Mouse (Mus musculus): Measurements from ENCODE around the gene Hist2h4. TPM values are rescaled to one million over a fixed set of nuclear protein-coding genes. Genes with fewer than 3 reads are reported as not detected.
"Not testable (repeated sequence)": the region's sequence is repeated elsewhere in the genome, so short reads cannot be mapped to it uniquely, and the experiment has no call there.

Hist2h4 gene
- polyA plus RNA-seq, 1 experiment = 101 TPM

- peaks cover 19% of the 10 kb centered on the region for H3K4me1 ChIP-seq (replicated peaks; ENCODE audit: control insufficient read depth, insufficient read depth, low read length)
- H3K4me3 ChIP-seq (ENCODE audit: control insufficient read depth, insufficient read depth, low read length) = no peak overlapping the region
- H3K27ac ChIP-seq (ENCODE audit: control insufficient read depth, insufficient read depth, low read length) = no peak overlapping the region
- H3K27me3 ChIP-seq (ENCODE audit: control insufficient read depth, insufficient read depth, low read length) = no peaks in the 10 kb centered on the region
- no peak for DNase-seq
- no peaks in the 10 kb centered on the region for H3K36me3 ChIP-seq (ENCODE audit: control insufficient read depth, insufficient read depth, low read length)
- 82% methylated on average over 2 of the region's 2 CpGs for WGBS
- TF ChIP-seq POLR2A (IDR thresholded peaks at IDR 0.05; ENCODE audit: control insufficient read depth, extremely low read depth, insufficient read depth, low read length, poor library complexity) = no peak
- no peak for TF ChIP-seq CTCF (IDR thresholded peaks at IDR 0.05; ENCODE audit: borderline replicate concordance, control insufficient read depth, extremely low read depth, insufficient read depth, low read length, poor library complexity)
These were observed 37.7 kb downstream of the Hist2h4 start for GRCm38 (mm10) chr3:96225421-96225820.

- Histone ChIP-seq H3K27me3 (ENCODE audit: control insufficient read depth, insufficient read depth, low read length) (no peaks in the 10 kb centered on the region), H3K4me3 (ENCODE audit: control insufficient read depth, insufficient read depth, low read length) (no peak overlapping the region), H3K27ac (ENCODE audit: control insufficient read depth, insufficient read depth, low read length) (no peak overlapping the region), H3K36me3 (ENCODE audit: control insufficient read depth, insufficient read depth, low read length) (no peaks in the 10 kb centered on the region), H3K4me1 (replicated peaks; ENCODE audit: control insufficient read depth, insufficient read depth, low read length) (peaks cover 23% of the 10 kb centered on the region)
- no peak for TF ChIP-seq POLR2A (IDR thresholded peaks at IDR 0.05; ENCODE audit: control insufficient read depth, extremely low read depth, insufficient read depth, low read length, poor library complexity)
- TF ChIP-seq CTCF (IDR thresholded peaks at IDR 0.05; ENCODE audit: borderline replicate concordance, control insufficient read depth, extremely low read depth, insufficient read depth, low read length, poor library complexity) = no peak
- WGBS = 92% methylated on average over 4 of the region's 4 CpGs
- no peak for DNase-seq
These were observed 40.3 kb downstream of the Hist2h4 start for GRCm38 (mm10) chr3:96222774-96223173.

DNA sequence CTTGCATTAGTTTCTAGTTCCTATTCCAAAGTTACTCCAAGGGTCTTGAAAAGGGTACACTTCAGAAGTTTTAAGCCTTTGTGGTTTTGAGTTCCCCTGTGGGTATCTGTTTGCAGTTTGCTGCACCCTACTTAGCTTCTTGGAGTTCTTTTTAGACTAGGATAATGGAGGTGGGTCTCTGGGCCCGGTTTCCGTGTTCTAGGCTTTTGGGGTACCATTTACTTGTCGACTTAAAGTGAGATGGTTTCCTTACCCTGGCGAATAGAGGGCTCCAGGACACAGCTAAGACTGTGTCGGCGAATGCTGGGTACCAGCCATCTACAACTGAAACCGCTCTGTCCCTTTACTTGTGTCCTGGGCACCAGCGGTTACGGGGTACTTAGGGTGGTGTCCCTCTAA lies 41.5 kb downstream of the Hist2h4 start:
- no peaks in the 10 kb centered on the region for H3K36me3 ChIP-seq (ENCODE audit: control insufficient read depth, insufficient read depth, low read length)
- H3K4me1 ChIP-seq (replicated peaks; ENCODE audit: control insufficient read depth, insufficient read depth, low read length) = peaks cover 23% of the 10 kb centered on the region
- peak overlapping the region; percentile 89 for H3K4me3 ChIP-seq (ENCODE audit: control insufficient read depth, insufficient read depth, low read length)
- H3K27me3 ChIP-seq (ENCODE audit: control insufficient read depth, insufficient read depth, low read length) = no peaks in the 10 kb centered on the region
- WGBS = 8% methylated on average over 9 of the region's 9 CpGs
- peak; percentile 45 for DNase-seq
- peak overlapping the region; percentile 97 for H3K27ac ChIP-seq (ENCODE audit: control insufficient read depth, insufficient read depth, low read length)
- TF ChIP-seq POLR2A (IDR thresholded peaks at IDR 0.05; ENCODE audit: control insufficient read depth, extremely low read depth, insufficient read depth, low read length, poor library complexity) = no peak
- TF ChIP-seq CTCF (IDR thresholded peaks at IDR 0.05; ENCODE audit: borderline replicate concordance, control insufficient read depth, extremely low read depth, insufficient read depth, low read length, poor library complexity) = no peak

GRCm38 (mm10) chr3:96220765-96221639 lies 42.1 kb downstream of the Hist2h4 start, which contains the start of the genes Hist2h2ac and Hist2h2be:
Gene Hist2h2ac, minus strand, starts transcription at chr3:96220880.
Gene Hist2h2be, plus strand, starts transcription at chr3:96221119.
- under 1% methylated on average over 43 of the region's 43 CpGs for WGBS
- peak within 1 kb of the TSS; percentile 98 for H3K27ac ChIP-seq (ENCODE audit: control insufficient read depth, insufficient read depth, low read length)
- no peaks in the 10 kb centered on the region for H3K36me3 ChIP-seq (ENCODE audit: control insufficient read depth, insufficient read depth, low read length)
- DNase-seq = peak; percentile 90
- no peaks in the 10 kb centered on the region for H3K27me3 ChIP-seq (ENCODE audit: control insufficient read depth, insufficient read depth, low read length)
- peaks cover 23% of the 10 kb centered on the region for H3K4me1 ChIP-seq (replicated peaks; ENCODE audit: control insufficient read depth, insufficient read depth, low read length)
- TF ChIP-seq POLR2A (IDR thresholded peaks at IDR 0.05; ENCODE audit: control insufficient read depth, extremely low read depth, insufficient read depth, low read length, poor library complexity) (peak; percentile 50; the same call in 1 of the 2 replicates), CTCF (IDR thresholded peaks at IDR 0.05; ENCODE audit: borderline replicate concordance, control insufficient read depth, extremely low read depth, insufficient read depth, low read length, poor library complexity) (no peak)
- H3K4me3 ChIP-seq (ENCODE audit: control insufficient read depth, insufficient read depth, low read length) = peak within 1 kb of the TSS; percentile 89

GRCm38 (mm10) chr3:96220131-96220764 lies 42.9 kb downstream of the Hist2h4 start:
- WGBS = under 1% methylated on average over 34 of the region's 47 CpGs
- TF ChIP-seq POLR2A (IDR thresholded peaks at IDR 0.05; ENCODE audit: control insufficient read depth, extremely low read depth, insufficient read depth, low read length, poor library complexity) = peak; percentile 77

GRCm38 (mm10) chr3:96219661-96220130 lies 43.4 kb downstream of the Hist2h4 start, which contains the start of the genes Bola1 and Hist2h2ab:
Gene Bola1, minus strand, starts transcription at chr3:96219709.
Gene Hist2h2ab, plus strand, starts transcription at chr3:96219865.
- Histone ChIP-seq H3K4me1 (replicated peaks; ENCODE audit: control insufficient read depth, insufficient read depth, low read length) (peaks cover 18% of the 10 kb centered on the region), H3K36me3 (ENCODE audit: control insufficient read depth, insufficient read depth, low read length) (no peaks in the 10 kb centered on the region), H3K27ac (ENCODE audit: control insufficient read depth, insufficient read depth, low read length) (peak within 1 kb of the TSS; percentile 98), H3K4me3 (ENCODE audit: control insufficient read depth, insufficient read depth, low read length) (peak within 1 kb of the TSS; percentile 80), H3K27me3 (ENCODE audit: control insufficient read depth, insufficient read depth, low read length) (no peaks in the 10 kb centered on the region)
- DNase-seq = peak; percentile 79
- TF ChIP-seq POLR2A (IDR thresholded peaks at IDR 0.05; ENCODE audit: control insufficient read depth, extremely low read depth, insufficient read depth, low read length, poor library complexity) (peak; percentile 86), CTCF (IDR thresholded peaks at IDR 0.05; ENCODE audit: borderline replicate concordance, control insufficient read depth, extremely low read depth, insufficient read depth, low read length, poor library complexity) (peak; percentile 42; the same call in 1 of the 2 replicates)
- WGBS = under 1% methylated on average over 37 of the region's 37 CpGs

More at GRCm38 (mm10) chr3:96220131-96220764, 42.9 kb downstream of the Hist2h4 start:
- DNase-seq; H3K36me3 ChIP-seq (ENCODE audit: control insufficient read depth, insufficient read depth, low read length); H3K27me3 ChIP-seq (ENCODE audit: control insufficient read depth, insufficient read depth, low read length): not testable (repeated sequence)
- Histone ChIP-seq H3K4me3 (ENCODE audit: control insufficient read depth, insufficient read depth, low read length) (peak overlapping the region; percentile 80), H3K27ac (ENCODE audit: control insufficient read depth, insufficient read depth, low read length) (peak overlapping the region; percentile 98), H3K4me1 (replicated peaks; ENCODE audit: control insufficient read depth, insufficient read depth, low read length) (peaks cover 21% of the 10 kb centered on the region)

All from thymus, adult 2 months (tissue).